Mouse (Mus musculus) spleen, postnatal 4 days (tissue): ENCODE measurements around the gene Psma1.

Source experiments
- DNase-seq, 2 experiments: peaks; one replicate each; pipeline ENCODE4 v3.0.0; 2022; ENCODE audit warnings: low spot score in 2 of 2

Gene Psma1

GRCm38 (mm10) chr7:114276005-114276752 is at the start of gene Psma1:
TSS of gene Psma1 (minus strand) at chr7:114276118.
- peak; percentile 95 to 97 for DNase-seq

GRCm38 (mm10) chr7:114323527-114323926 is 47.6 kb upstream of the Psma1 start:
- DNase-seq: no peak

GRCm38 (mm10) chr7:114322531-114323441 is 46.9 kb upstream of the Psma1 start:
- no peak for DNase-seq

- no peak for DNase-seq
Measured at GRCm38 (mm10) chr7:114321694-114322372, 45.9 kb upstream of the Psma1 start.

- peak in 1 of 2 experiments; percentile 61 for DNase-seq
Measured at GRCm38 (mm10) chr7:114317896-114318295, 42.0 kb upstream of the Psma1 start.

DNA sequence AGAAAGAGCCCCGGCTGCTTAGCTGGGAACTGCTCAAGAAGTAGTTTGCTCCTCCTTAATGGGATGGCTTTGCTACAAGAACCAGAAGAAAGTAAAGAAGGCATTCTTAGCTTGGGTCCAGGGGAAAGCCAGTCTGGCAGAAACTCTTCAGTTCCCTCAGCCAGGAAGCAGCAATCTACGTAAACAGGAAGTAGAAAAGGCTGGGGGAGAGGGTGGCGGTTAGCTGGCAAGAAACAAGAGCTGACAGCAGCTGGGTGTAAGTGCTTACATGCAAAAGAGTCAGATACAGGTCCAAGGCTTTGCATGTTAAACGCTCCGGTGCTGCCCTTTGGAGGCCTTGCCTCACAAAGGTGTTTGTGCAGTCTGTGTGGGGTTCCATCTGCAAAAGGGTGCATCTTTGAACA is 41.5 kb upstream of the Psma1 start:
- peak; percentile 60 to 72 for DNase-seq

DNA sequence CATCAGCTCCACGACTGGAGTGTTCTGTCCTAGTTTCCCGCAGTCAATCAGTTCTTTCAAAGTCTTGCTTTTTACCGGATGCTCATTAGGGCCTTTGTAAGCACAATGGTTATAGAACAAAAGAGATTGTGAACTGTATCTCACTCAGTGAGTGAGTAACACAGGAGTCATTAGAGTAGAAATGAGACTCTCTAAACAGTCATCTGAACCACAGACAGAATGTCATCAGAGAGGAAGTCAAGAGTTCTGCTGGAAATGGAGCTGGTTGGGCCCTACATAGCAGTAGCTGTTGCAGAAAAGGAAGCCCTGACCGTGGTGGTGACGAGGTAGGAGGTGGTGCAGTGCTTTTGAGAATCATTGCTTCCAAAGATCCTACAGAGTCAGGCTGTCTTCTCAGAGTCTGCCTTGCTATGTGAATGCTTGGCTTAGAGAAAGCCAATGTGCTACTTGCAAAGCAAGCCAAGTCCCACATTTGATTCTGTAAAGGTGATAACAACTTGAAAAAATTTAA is 40.5 kb upstream of the Psma1 start:
- peak in 1 of 2 experiments; percentile 70 for DNase-seq

- no peak for DNase-seq
Measured at GRCm38 (mm10) chr7:114311209-114311608, 35.3 kb upstream of the Psma1 start.

- peak in 1 of 2 experiments; percentile 27 for DNase-seq
Measured at GRCm38 (mm10) chr7:114309020-114309419, 33.1 kb upstream of the Psma1 start.

GRCm38 (mm10) chr7:114301293-114301782 is 25.4 kb upstream of the Psma1 start:
- DNase-seq: no peak

DNA sequence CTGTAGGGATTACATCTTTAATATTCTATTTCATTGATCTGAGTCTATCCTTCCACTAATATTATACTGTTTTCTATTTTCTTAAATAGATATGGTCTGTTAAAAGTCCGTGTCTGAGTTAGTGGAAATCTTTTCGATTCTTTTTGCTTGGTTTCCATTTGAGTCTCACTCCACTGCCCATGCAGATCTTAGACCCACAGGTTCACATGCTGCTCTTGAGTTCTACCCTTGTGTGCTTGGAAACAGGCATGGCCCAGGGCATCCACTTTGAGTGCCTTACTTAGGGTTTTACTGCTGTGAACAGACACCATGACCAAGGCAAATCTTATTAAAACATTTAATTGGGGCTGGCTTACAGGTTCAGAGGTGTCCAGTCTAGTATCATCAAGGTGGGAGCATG is 24.9 kb upstream of the Psma1 start:
- DNase-seq: no peak

GRCm38 (mm10) chr7:114299247-114299646 is 23.3 kb upstream of the Psma1 start:
- DNase-seq: no peak

DNA sequence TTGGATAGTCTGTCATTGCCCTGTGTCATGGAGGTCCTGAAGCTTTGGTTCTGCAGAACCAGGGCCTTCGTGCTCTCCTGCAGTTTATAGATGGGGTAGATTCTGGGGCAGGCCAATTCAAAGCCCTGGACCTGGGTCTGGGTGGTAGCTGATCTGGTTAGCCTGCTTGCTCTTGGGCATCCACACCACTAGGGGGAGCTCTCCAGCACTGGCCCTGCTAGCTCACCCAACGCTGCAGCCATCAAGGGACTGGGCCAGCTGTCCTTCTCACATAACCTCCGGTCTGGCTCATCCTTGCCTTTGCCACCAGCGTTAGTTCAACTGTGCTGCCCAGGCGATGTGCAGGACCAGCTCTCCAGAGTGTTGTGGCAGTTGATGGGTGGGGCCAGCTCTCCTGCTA is 18.8 kb upstream of the Psma1 start:
- no peak for DNase-seq

DNA sequence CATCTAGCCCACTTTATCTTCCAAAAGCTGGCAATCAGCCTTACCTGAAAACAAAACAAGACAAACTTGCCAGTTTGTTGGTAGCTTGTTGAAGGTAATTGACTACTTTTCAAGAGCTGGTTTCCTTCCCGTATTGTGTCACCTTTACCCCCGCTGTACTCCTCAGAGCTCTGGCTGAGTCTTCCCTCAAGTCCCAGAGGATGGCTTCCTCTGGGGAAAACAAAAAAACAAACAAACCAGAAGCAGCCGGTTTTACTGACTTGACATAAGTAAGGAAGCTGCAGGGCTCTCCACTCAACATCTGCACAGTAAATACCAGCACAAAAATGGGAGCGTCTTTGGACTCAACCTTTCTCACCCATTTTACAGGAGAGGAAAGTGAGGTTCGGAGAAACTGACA is 18.0 kb upstream of the Psma1 start:
- no peak for DNase-seq

DNA sequence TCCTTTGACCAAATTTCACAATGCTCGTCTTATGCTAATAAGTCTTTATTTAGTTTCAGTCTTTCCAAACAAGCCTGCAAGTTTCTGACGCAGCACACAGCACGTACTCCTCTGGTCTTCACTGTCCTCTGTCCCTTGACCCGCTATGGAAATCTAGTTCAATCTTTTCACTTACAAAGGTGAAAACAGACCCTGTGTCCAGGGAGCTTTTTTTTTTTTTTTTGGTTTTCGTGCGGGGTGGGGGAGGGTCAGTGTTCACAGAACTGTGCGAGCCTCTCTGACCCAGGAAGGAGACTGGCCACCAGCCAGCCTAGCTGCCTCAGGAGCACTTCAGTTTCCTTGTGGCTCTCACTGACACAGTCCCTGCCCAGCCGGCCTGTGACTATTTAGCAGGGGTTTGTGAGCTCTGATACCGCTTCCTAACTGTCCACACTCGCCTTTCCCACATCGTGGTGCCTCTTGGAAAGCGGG is 16.6 kb upstream of the Psma1 start:
- peak; percentile 46 to 71 for DNase-seq

- peak; percentile 35 to 73 for DNase-seq
Measured at GRCm38 (mm10) chr7:114291461-114292335, 15.8 kb upstream of the Psma1 start.

DNA sequence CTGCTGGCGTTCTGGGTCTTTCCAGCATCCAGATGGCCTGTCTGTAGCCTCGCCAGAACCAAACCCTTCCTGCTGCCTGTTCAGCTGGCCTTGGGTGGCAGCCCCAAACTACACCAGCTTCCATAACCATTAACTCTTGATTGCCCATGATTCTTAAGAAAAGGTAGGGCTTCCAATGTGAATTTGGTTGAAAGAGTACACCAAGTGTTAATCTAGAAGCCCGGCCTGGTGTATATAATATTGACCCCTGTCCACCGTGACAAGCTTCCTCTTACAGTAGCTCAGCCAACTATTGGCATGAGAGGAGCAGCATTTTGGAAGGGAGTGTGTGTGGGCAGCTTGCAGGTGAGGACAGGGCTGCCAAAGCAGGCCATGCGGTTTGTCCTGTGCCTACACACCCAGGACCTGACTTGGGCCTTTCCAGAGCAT is 14.2 kb upstream of the Psma1 start:
- no peak for DNase-seq

GRCm38 (mm10) chr7:114284296-114284910 is 8.5 kb upstream of the Psma1 start:
- DNase-seq: no peak

GRCm38 (mm10) chr7:114283006-114283405 is 7.1 kb upstream of the Psma1 start:
- DNase-seq: no peak

DNA sequence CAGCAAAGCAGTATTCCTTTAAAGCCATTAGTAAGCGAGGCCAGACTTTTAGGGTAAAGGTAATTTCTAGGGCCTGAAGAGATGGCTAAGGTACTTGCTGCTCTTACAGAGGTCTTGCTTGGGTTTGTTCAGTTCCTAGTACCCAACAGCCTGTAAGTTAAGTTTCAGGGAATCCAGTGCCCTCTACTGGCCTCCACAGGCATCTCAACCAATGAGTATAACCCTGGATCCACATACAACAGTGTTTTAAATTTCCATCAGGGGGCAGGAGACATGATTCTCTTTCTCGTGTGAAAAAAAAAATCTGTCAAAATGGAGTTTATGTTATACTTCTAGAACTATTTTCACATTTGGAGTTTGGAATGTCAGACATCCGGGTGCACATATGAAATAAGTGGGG is 5.8 kb upstream of the Psma1 start:
- peak in 1 of 2 experiments; percentile 47 for DNase-seq
